Mouse (Mus musculus): ENCODE data around the gene Gm28372. TPM values are rescaled to one million over a fixed set of nuclear protein-coding genes. Genes with fewer than 3 reads are reported as not detected.

The Gm28372 gene
- polyA plus RNA-seq, 1 experiment from 2014 or later: not detected

- Histone ChIP-seq H3K36me3 (ENCODE audit: control insufficient read depth, insufficient read depth, low read length) (peaks cover 19% of the 10 kb centered on the region), H3K9ac (ENCODE audit: low read depth, low read length) (no peak overlapping the region), H3K27ac (ENCODE audit: low read depth, low read length) (no peak overlapping the region), H3K4me2 (no peak overlapping the region), H3K4me3 (ENCODE audit: low read depth, low read length) (no peak overlapping the region), H3K9me3 (ENCODE audit: control insufficient read depth, low read length) (no peaks in the 10 kb centered on the region), H3K4me1 (replicated peaks; ENCODE audit: control insufficient read depth, insufficient read depth, low read length) (peaks cover 6% of the 10 kb centered on the region; the same call in 1 of the 2 replicates), H3K27me3 (replicated peaks; ENCODE audit: control insufficient read depth, insufficient read depth, low read length) (no peaks in the 10 kb centered on the region)
- ATAC-seq (replicated peaks; ENCODE audit: low FRiP score) (no peak), DNase-seq (ENCODE audit: low spot score) (no peak)
- WGBS: 92% methylated on average over 1 of the region's 1 CpGs
Observed at GRCm38 (mm10) chr2:130436769-130437168, 31.7 kb downstream of the Gm28372 start.

DNA sequence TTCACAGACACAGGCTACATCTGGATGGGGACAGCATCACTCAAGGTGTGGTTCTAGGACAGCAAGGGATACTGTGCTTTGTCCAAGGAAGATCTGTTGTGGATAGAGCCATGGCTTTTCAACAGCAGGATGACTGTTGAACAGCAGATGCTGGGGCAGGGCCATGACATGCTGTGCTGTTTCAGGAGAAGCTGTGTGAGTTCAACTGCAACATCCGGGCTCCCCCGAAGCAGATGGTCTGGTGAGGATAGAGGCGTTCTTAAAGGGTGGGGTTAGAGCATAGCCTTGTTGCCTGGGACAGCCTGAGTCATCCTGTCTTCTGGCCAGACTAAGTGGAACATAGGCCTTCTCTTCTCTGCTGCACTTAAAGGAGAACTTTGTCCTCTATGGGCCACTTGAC, 33.8 kb downstream of the Gm28372 start:
- no peak overlapping the region for H3K9ac ChIP-seq (ENCODE audit: low read depth, low read length)
- H3K27me3 ChIP-seq (replicated peaks; ENCODE audit: control insufficient read depth, insufficient read depth, low read length): no peaks in the 10 kb centered on the region
- ATAC-seq (replicated peaks; ENCODE audit: low FRiP score): no peak
- peaks cover 33% of the 10 kb centered on the region for H3K36me3 ChIP-seq (ENCODE audit: control insufficient read depth, insufficient read depth, low read length)
- 87% methylated on average over 3 of the region's 3 CpGs for WGBS
- H3K27ac ChIP-seq (ENCODE audit: low read depth, low read length): no peak overlapping the region
- peaks cover 6% of the 10 kb centered on the region; the same call in 1 of the 2 replicates for H3K4me1 ChIP-seq (replicated peaks; ENCODE audit: control insufficient read depth, insufficient read depth, low read length)
- H3K4me2 ChIP-seq: no peak overlapping the region
- no peaks in the 10 kb centered on the region for H3K9me3 ChIP-seq (ENCODE audit: control insufficient read depth, low read length)
- no peak for DNase-seq (ENCODE audit: low spot score)
- no peak overlapping the region for H3K4me3 ChIP-seq (ENCODE audit: low read depth, low read length)

- H3K27ac ChIP-seq (ENCODE audit: low read depth, low read length): no peak overlapping the region
- H3K9ac ChIP-seq (ENCODE audit: low read depth, low read length): no peak overlapping the region
- H3K36me3 ChIP-seq (ENCODE audit: control insufficient read depth, insufficient read depth, low read length): peaks cover 33% of the 10 kb centered on the region
- no peaks in the 10 kb centered on the region for H3K9me3 ChIP-seq (ENCODE audit: control insufficient read depth, low read length)
- peaks cover 6% of the 10 kb centered on the region; the same call in 1 of the 2 replicates for H3K4me1 ChIP-seq (replicated peaks; ENCODE audit: control insufficient read depth, insufficient read depth, low read length)
- DNase-seq (ENCODE audit: low spot score) (no peak), ATAC-seq (replicated peaks; ENCODE audit: low FRiP score) (peak; percentile 69)
- H3K27me3 ChIP-seq (replicated peaks; ENCODE audit: control insufficient read depth, insufficient read depth, low read length): no peaks in the 10 kb centered on the region
- WGBS: 86% methylated on average over 4 of the region's 4 CpGs
- H3K4me3 ChIP-seq (ENCODE audit: low read depth, low read length): no peak overlapping the region
- H3K4me2 ChIP-seq: no peak overlapping the region
Observed at GRCm38 (mm10) chr2:130439840-130440480, 34.9 kb downstream of the Gm28372 start.

GRCm38 (mm10) chr2:130442162-130442561, 37.1 kb downstream of the Gm28372 start:
- Histone ChIP-seq H3K36me3 (ENCODE audit: control insufficient read depth, insufficient read depth, low read length) (peaks cover 33% of the 10 kb centered on the region), H3K9ac (ENCODE audit: low read depth, low read length) (no peak overlapping the region), H3K9me3 (ENCODE audit: control insufficient read depth, low read length) (no peaks in the 10 kb centered on the region), H3K4me3 (ENCODE audit: low read depth, low read length) (no peak overlapping the region), H3K4me2 (no peak overlapping the region), H3K27me3 (replicated peaks; ENCODE audit: control insufficient read depth, insufficient read depth, low read length) (no peaks in the 10 kb centered on the region), H3K4me1 (replicated peaks; ENCODE audit: control insufficient read depth, insufficient read depth, low read length) (peaks cover 6% of the 10 kb centered on the region; the same call in 1 of the 2 replicates), H3K27ac (ENCODE audit: low read depth, low read length) (no peak overlapping the region)
- no peak for DNase-seq (ENCODE audit: low spot score)
- WGBS: 82% methylated on average over 10 of the region's 10 CpGs
- peak; percentile 64 for ATAC-seq (replicated peaks; ENCODE audit: low FRiP score)

DNA sequence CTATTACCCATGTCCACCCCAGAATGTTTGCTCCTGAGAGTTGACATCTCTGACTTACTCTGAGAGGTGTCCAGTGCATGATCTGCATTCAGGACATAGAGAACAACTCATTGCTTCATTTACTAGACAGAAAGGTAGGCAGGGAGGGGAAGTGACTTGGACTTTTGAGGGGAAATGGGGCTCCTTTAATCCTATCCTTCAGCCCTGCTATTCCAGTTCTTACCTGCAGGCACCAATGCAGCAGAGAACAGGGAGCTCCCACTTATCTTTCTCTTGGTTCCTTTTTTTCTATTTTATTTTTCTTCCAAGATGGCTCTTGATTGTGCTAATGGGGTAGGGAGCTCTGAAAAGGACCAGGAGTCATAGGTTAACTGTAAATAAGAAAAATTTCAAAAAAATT, 43.4 kb downstream of the Gm28372 start:
- ATAC-seq (replicated peaks; ENCODE audit: low FRiP score) (no peak), DNase-seq (ENCODE audit: low spot score) (no peak)
- no peaks in the 10 kb centered on the region for H3K27me3 ChIP-seq (replicated peaks; ENCODE audit: control insufficient read depth, insufficient read depth, low read length)
- H3K4me1 ChIP-seq (replicated peaks; ENCODE audit: control insufficient read depth, insufficient read depth, low read length): peaks cover 28% of the 10 kb centered on the region
- H3K9me3 ChIP-seq (ENCODE audit: control insufficient read depth, low read length): no peaks in the 10 kb centered on the region
- H3K4me2 ChIP-seq: no peak overlapping the region
- no peak overlapping the region for H3K4me3 ChIP-seq (ENCODE audit: low read depth, low read length)
- no peak overlapping the region for H3K9ac ChIP-seq (ENCODE audit: low read depth, low read length)
- no peak overlapping the region for H3K27ac ChIP-seq (ENCODE audit: low read depth, low read length)
- peaks cover 4% of the 10 kb centered on the region; the same call in 1 of the 2 replicates for H3K36me3 ChIP-seq (ENCODE audit: control insufficient read depth, insufficient read depth, low read length)

DNA sequence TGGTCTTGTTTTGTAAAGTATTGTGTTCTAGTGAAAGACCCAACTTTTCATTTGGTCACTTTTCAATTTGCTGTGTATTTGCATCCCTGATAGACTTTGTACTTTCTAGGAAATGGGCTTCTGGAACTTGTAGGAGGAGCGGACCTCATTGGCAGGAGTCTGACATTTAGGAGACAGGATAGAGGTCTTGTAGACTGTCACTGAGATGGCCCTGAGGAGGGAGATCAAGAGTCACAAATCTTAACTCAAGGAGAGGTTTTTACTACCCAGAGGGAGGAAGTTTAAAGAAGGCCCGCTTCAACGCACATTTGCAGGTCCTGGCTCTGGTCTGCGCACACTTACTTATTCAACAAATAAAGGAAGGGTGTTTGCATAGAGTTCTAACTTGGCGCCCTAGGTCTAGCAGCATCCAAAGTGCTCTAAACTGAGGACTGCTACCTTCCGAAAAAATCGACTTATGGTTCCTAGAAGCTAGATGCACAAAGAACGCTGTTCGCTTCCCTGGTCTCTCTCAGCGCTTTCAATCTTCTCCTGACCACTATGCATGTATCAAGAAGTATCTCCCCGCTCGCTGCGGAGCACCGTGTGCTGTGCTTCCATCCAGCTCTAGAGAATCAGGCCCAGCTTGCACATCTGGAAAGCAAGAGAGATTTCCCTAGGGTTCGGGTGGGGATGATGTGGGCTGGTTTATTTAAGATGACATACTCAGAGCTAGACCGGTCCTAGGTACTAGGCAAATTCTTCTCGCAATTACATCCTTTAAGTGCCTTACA, 44.2 kb downstream of the Gm28372 start:
- H3K9me3 ChIP-seq (ENCODE audit: control insufficient read depth, low read length): no peaks in the 10 kb centered on the region
- ATAC-seq (replicated peaks; ENCODE audit: low FRiP score) (no peak), DNase-seq (ENCODE audit: low spot score) (no peak)
- peaks cover 28% of the 10 kb centered on the region for H3K4me1 ChIP-seq (replicated peaks; ENCODE audit: control insufficient read depth, insufficient read depth, low read length)
- H3K9ac ChIP-seq (ENCODE audit: low read depth, low read length): no peak overlapping the region; the same call in 1 of the 2 replicates
- H3K4me3 ChIP-seq (ENCODE audit: low read depth, low read length): peak overlapping the region; percentile 87
- no peaks in the 10 kb centered on the region for H3K36me3 ChIP-seq (ENCODE audit: control insufficient read depth, insufficient read depth, low read length)
- WGBS: 7% methylated on average over 17 of the region's 17 CpGs
- H3K27ac ChIP-seq (ENCODE audit: low read depth, low read length): no peak overlapping the region; the same call in 1 of the 2 replicates
- H3K27me3 ChIP-seq (replicated peaks; ENCODE audit: control insufficient read depth, insufficient read depth, low read length): no peaks in the 10 kb centered on the region
- peak overlapping the region; percentile 95 for H3K4me2 ChIP-seq

GRCm38 (mm10) chr2:130449794-130450433, 44.9 kb downstream of the Gm28372 start, which contains the start of gene Ptpra:
Gene Ptpra, plus strand, starts transcription at chr2:130450278.
- H3K36me3 ChIP-seq (ENCODE audit: control insufficient read depth, insufficient read depth, low read length): no peaks in the 10 kb centered on the region
- DNase-seq (ENCODE audit: low spot score): peak; percentile 96
- H3K27me3 ChIP-seq (replicated peaks; ENCODE audit: control insufficient read depth, insufficient read depth, low read length): no peaks in the 10 kb centered on the region
- peak within 1 kb of the TSS; percentile 72 for H3K27ac ChIP-seq (ENCODE audit: low read depth, low read length)
- peak within 1 kb of the TSS; percentile 81 for H3K9ac ChIP-seq (ENCODE audit: low read depth, low read length)
- 0% methylated on average over 46 of the region's 50 CpGs for WGBS
- H3K4me1 ChIP-seq (replicated peaks; ENCODE audit: control insufficient read depth, insufficient read depth, low read length): peaks cover 35% of the 10 kb centered on the region
- peak within 1 kb of the TSS; percentile 87 for H3K4me3 ChIP-seq (ENCODE audit: low read depth, low read length)
- ATAC-seq (replicated peaks; ENCODE audit: low FRiP score): peak; percentile 97
- H3K4me2 ChIP-seq: peak within 1 kb of the TSS; percentile 95
- no peaks in the 10 kb centered on the region for H3K9me3 ChIP-seq (ENCODE audit: control insufficient read depth, low read length)

DNA sequence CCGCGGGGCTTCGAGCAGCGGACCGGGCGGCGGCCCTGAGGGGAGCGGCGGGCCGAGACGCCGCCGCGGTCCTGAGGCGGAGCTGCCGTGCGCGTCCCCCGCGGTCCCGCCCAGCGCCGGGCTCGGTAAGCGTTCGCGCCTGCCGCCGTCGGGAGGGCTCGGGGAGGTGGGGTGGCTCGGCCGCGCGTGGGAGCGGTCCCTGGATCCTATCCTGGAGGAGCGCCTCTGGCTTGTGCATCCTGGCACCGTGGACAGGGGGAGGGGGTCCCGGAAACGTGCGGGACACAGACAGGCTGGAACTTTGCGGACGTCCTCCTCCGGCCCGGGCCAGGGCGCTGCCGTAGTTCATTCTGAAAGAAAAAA, 45.4 kb downstream of the Gm28372 start:
- H3K36me3 ChIP-seq (ENCODE audit: control insufficient read depth, insufficient read depth, low read length): no peaks in the 10 kb centered on the region
- H3K4me1 ChIP-seq (replicated peaks; ENCODE audit: control insufficient read depth, insufficient read depth, low read length): peaks cover 35% of the 10 kb centered on the region
- H3K4me2 ChIP-seq: peak overlapping the region; percentile 95
- peak overlapping the region; percentile 87 for H3K4me3 ChIP-seq (ENCODE audit: low read depth, low read length)
- ATAC-seq (replicated peaks; ENCODE audit: low FRiP score) (peak; percentile 89), DNase-seq (ENCODE audit: low spot score) (no peak)
- no peaks in the 10 kb centered on the region for H3K27me3 ChIP-seq (replicated peaks; ENCODE audit: control insufficient read depth, insufficient read depth, low read length)
- no peaks in the 10 kb centered on the region for H3K9me3 ChIP-seq (ENCODE audit: control insufficient read depth, low read length)
- WGBS: 0% methylated on average over 46 of the region's 47 CpGs
- peak overlapping the region; percentile 81 for H3K9ac ChIP-seq (ENCODE audit: low read depth, low read length)
- peak overlapping the region; percentile 72; the same call in 1 of the 2 replicates for H3K27ac ChIP-seq (ENCODE audit: low read depth, low read length)

All from liver, embryonic 11.5 days (tissue).